Mouse (Mus musculus) MEL (cell line): ENCODE results near the gene Gsg1l.

Experiments used
- CHD1 ChIP-seq: IDR thresholded peaks from 2 replicates; pipeline ENCODE4 v1.6.1; 2012; ENCODE audit warnings: low read depth, mild to moderate bottlenecking, inconsistent platforms, low read length, improper control_type of control experiment
- CTCF ChIP-seq, 3 experiments: IDR thresholded peaks in 2 of 3; conservative IDR thresholded peaks in 1 of 3; 2 replicates each; pipeline ENCODE4 v1.5.1; 2011 to 2012; ENCODE audit warnings: low read length in 3 of 3, low read depth in 2 of 3, mild to moderate bottlenecking in 2 of 3, improper control_type of control experiment in 1 of 3, inconsistent platforms in 1 of 3, mixed read lengths in 1 of 3, moderate library complexity in 1 of 3; ENCODE audit not compliant: control insufficient read depth in 1 of 3, insufficient read depth in 1 of 3, poor library complexity in 1 of 3, severe bottlenecking in 1 of 3
- EP300 ChIP-seq, 2 experiments: IDR thresholded peaks; 2 replicates each; pipeline ENCODE4 v1.6.1; 2011; ENCODE audit warnings: improper control_type of control experiment in 2 of 2, low read length in 2 of 2, low read depth in 1 of 2, mild to moderate bottlenecking in 1 of 2
- ETS1 ChIP-seq: IDR thresholded peaks from 2 replicates; pipeline ENCODE4 v1.6.1; 2012; ENCODE audit warnings: low read depth, mild to moderate bottlenecking, inconsistent platforms, low read length, improper control_type of control experiment, moderate library complexity
- GABPA ChIP-seq: IDR thresholded peaks from 2 replicates; pipeline ENCODE4 v1.6.1; 2012; ENCODE audit warnings: low read depth, mild to moderate bottlenecking, inconsistent platforms, low read length, improper control_type of control experiment, moderate library complexity
- MYC ChIP-seq: IDR thresholded peaks from 2 replicates; pipeline ENCODE4 v1.6.1; 2011; ENCODE audit warnings: low read depth, mild to moderate bottlenecking, low read length, improper control_type of control experiment, moderate library complexity
- POLR2A ChIP-seq, 2 experiments: IDR thresholded peaks; 2 replicates each; pipeline ENCODE4 v1.6.1; 2011 to 2012; ENCODE audit warnings: low read length in 2 of 2, mild to moderate bottlenecking in 2 of 2, control low read depth in 1 of 2, improper control_type of control experiment in 1 of 2, low read depth in 1 of 2, moderate library complexity in 1 of 2; ENCODE audit not compliant: control insufficient read depth in 1 of 2, insufficient read depth in 1 of 2, poor library complexity in 1 of 2
- TAL1 ChIP-seq: IDR thresholded peaks from 2 replicates; pipeline ENCODE4 v1.6.1; 2012; ENCODE audit warnings: mild to moderate bottlenecking, inconsistent platforms, low read length, moderate library complexity, mixed read lengths
- UBTF ChIP-seq: IDR thresholded peaks from 2 replicates; pipeline ENCODE4 v1.6.1; 2012; ENCODE audit warnings: low read depth, mild to moderate bottlenecking, inconsistent platforms, low read length, improper control_type of control experiment, moderate library complexity, borderline replicate concordance; ENCODE audit not compliant: insufficient read depth
- USF1 ChIP-seq: IDR thresholded peaks from 2 replicates; pipeline ENCODE4 v1.6.1; 2014; ENCODE audit warnings: low read depth, mild to moderate bottlenecking, inconsistent platforms, low read length, improper control_type of control experiment, moderate library complexity
- ZMIZ1 ChIP-seq: IDR thresholded peaks from 2 replicates; pipeline ENCODE4 v1.6.1; 2012; ENCODE audit warnings: low read depth, mild to moderate bottlenecking, inconsistent platforms, low read length, improper control_type of control experiment, moderate library complexity

- TF ChIP-seq CHD1 (no peak), TAL1 (no peak), POLR2A (IDR thresholded peaks at IDR 0.05; ENCODE audit: control insufficient read depth in 1 of 2, insufficient read depth in 1 of 2, low read depth in 1 of 2, low read length in 2 of 2, poor library complexity in 1 of 2) (no peak), GABPA (no peak), CTCF (IDR thresholded peaks at IDR 0.05 in 2 of 3, conservative IDR thresholded peaks at IDR 0.05 in 1 of 3; ENCODE audit: control insufficient read depth in 1 of 3, insufficient read depth in 1 of 3, low read depth in 2 of 3, low read length in 3 of 3, poor library complexity in 1 of 3, severe bottlenecking in 1 of 3) (no peak), EP300 (IDR thresholded peaks at IDR 0.05; ENCODE audit: low read depth in 1 of 2, low read length in 2 of 2) (no peak), ZMIZ1 (no peak), USF1 (no peak), MYC (no peak), ETS1 (no peak), UBTF (no peak)
Measured at GRCm38 (mm10) chr7:126057332-126057914, 24.8 kb downstream of the Gsg1l start.
